Mouse (Mus musculus) erythroblast, embryonic 14.5 days (primary cell): ENCODE data around the gene Gcdh.

Experiments
- GATA1 ChIP-seq: IDR thresholded peaks from 2 replicates; pipeline ENCODE4 v1.6.1; 2012; ENCODE audit warnings: low read length, inconsistent platforms, mixed read lengths
- TAL1 ChIP-seq: IDR thresholded peaks from 3 replicates; pipeline ENCODE4 v1.6.1; 2012; ENCODE audit warnings: low read length, inconsistent platforms, mixed read lengths

DNA sequence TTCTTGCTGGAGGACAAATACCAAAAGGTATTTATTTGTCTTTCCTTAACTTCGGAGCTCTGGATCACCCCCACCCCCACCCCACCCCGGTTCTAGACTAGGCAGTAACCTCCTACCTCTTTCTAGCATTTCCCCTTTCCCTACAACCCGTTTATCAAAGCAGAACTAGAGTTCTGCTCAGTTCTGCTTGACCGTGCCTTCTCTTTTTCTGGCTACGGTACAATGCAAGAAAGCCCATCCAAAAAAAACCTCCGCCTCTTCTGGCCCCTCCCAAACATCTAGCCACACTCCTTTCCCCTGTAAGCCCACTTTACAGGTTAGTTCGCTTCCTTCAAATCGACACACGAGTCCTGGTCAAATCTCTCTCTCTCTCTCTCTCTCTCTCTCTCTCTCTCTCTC lies 19.8 kb upstream of the Gcdh start:
- no peak for TF ChIP-seq GATA1
- TF ChIP-seq TAL1 = no peak
